Mouse (Mus musculus) E14TG2a.4 (cell line): Measurements from ENCODE around the gene Rapgef6.

Experiments used
- H3K27me3 ChIP-seq: 2 replicates; pipeline ENCODE4 v1.6.1; 2014; ENCODE audit warnings: low read length, control low read depth; ENCODE audit not compliant: insufficient read depth
- H3K36me3 ChIP-seq: 2 replicates; pipeline ENCODE4 v1.6.1; 2014; ENCODE audit warnings: low read length, control low read depth; ENCODE audit not compliant: insufficient read depth
- H3K4me1 ChIP-seq: replicated peaks from 2 replicates; pipeline ENCODE4 v1.6.1; 2014; ENCODE audit warnings: low read depth, low read length, control low read depth
- H3K4me3 ChIP-seq: replicated peaks from 2 replicates; pipeline ENCODE4 v1.5.1; 2014; ENCODE audit warnings: mild to moderate bottlenecking, low read length
- H3K9me3 ChIP-seq: 2 replicates; pipeline ENCODE4 v1.6.1; 2014; ENCODE audit warnings: low read length, control low read depth
- CTCF ChIP-seq: conservative IDR thresholded peaks from 2 replicates; pipeline ENCODE4 v1.5.1; 2014; ENCODE audit warnings: low read length
- NANOG ChIP-seq: IDR thresholded peaks from 2 replicates; pipeline ENCODE4 v1.6.1; 2014; ENCODE audit warnings: borderline replicate concordance, low read length, mixed read lengths
- POU5F1 ChIP-seq: IDR thresholded peaks from 2 replicates; pipeline ENCODE4 v1.6.1; 2014; ENCODE audit warnings: low read length, borderline replicate concordance

The Rapgef6 gene

DNA sequence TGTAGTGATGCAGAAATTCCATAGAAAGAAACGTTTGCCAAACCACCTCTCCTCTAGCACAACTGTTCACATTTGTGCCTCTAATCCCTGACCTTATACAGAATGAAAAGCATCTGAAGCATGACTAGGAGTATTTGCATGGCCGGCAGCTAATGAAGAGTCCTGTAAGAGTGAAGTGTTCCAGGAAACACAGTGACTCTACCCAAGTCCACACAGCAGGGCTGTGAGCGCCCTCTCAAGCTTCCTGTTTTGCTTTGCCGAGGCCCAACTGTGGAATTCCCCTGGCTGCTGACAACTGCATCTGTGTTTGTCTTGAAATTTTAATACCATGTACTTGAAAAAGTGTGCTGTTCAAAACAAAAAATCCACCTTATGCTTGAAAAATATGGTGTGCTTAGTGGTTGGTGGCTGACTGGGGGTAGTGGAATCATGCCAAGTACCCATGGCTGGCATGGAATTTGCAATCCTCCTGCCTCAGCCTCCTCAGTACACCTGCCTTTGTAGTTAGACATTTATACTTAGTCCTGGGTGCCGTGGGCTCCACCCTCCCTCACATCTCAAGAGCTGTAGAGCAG, 204.8 kb downstream of the Rapgef6 start:
- peaks cover 31% of the 10 kb centered on the region for H3K4me1 ChIP-seq
- peaks cover 15% of the 10 kb centered on the region for H3K9me3 ChIP-seq
- H3K27me3 ChIP-seq = no peaks in the 10 kb centered on the region
- H3K36me3 ChIP-seq = peaks cover 92% of the 10 kb centered on the region
- no peak overlapping the region for H3K4me3 ChIP-seq
- TF ChIP-seq POU5F1 (no peak), CTCF (no peak), NANOG (no peak)

DNA sequence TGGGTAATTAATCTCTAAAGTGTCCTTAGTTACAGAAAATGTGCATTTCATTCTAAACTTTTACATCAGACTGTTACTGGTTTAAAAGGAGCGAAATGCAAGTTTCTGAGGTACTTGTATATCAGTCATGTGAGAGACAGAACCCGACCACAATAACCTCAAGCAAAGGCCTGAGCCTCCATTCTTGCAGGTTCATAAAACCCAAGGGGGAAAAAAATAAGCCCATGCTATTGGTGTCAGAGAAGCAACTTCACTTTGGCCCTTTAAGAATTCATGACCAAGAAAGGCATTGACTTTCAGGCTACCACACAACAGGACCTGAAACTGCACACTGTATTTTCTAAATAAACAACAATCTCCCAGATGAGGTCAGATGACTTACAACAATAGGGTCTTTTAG, 205.7 kb downstream of the Rapgef6 start:
- no peaks in the 10 kb centered on the region for H3K27me3 ChIP-seq
- H3K4me1 ChIP-seq = peaks cover 35% of the 10 kb centered on the region
- H3K9me3 ChIP-seq = peaks cover 15% of the 10 kb centered on the region
- H3K36me3 ChIP-seq = peaks cover 87% of the 10 kb centered on the region
- no peak overlapping the region for H3K4me3 ChIP-seq
- TF ChIP-seq CTCF (no peak), NANOG (no peak), POU5F1 (no peak)

DNA sequence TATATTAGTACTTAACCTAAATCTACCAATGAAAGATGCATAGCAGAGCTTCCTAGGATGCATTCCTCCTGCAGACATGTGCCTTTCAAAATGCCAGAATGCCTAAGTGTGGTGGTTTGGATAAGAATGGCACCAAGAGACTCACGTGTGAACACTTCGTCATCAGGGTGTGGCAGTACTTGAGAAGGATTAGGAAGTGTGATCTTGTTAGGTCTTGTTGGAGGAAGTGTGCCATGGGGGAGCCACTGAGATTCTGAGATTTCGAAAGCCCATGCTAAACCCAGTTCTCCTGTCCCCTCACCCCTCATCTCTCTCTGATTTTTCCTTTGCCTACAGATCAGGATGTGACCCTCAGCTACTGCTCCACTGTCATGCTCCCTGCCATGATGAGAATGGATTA, 206.7 kb downstream of the Rapgef6 start:
- Histone ChIP-seq H3K36me3 (peaks cover 87% of the 10 kb centered on the region), H3K4me3 (no peak overlapping the region), H3K27me3 (no peaks in the 10 kb centered on the region), H3K9me3 (peaks cover 15% of the 10 kb centered on the region), H3K4me1 (peaks cover 43% of the 10 kb centered on the region)
- TF ChIP-seq CTCF (no peak), POU5F1 (no peak), NANOG (no peak)

DNA sequence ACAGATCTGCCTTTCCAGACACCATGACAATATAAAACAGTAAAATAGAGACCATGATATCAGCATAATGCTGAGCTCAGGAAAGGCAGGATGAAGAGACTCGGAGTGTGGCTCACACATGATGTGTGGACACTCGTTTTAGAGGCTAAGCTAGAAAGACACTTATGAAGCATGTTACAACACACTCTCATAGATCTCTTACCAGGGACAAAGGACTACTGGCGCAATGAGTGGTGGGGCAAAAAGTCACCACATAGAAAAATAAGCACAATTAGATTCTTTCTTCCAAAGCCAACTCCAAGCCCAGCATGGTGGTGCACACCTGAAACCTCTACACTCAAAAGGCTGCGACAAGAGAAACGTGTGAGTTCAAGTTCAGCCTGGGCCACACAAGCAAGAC, 208.3 kb downstream of the Rapgef6 start:
- Histone ChIP-seq H3K27me3 (no peaks in the 10 kb centered on the region), H3K4me1 (peaks cover 41% of the 10 kb centered on the region), H3K9me3 (peaks cover 15% of the 10 kb centered on the region), H3K4me3 (no peak overlapping the region), H3K36me3 (peaks cover 88% of the 10 kb centered on the region)
- no peak for TF ChIP-seq NANOG
- no peak for TF ChIP-seq POU5F1
- TF ChIP-seq CTCF = no peak

DNA sequence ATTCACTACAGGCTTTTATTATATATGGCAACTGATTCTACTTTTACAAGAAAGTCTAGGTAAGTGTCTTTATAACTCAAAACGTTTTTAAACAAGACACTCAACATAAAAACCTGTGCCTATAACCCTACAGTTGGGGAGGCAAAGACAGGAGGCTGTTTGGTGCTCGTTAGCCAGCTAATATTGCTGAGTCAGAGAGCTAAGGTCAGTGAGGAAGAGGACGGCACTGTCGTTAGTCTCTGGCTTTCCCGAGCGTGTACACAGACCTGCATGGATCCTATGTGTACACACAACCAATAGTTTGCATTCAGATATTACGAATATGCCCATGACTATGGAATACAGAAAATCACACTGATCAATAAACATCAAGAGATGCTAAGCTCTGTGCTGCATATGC, 208.7 kb downstream of the Rapgef6 start:
- TF ChIP-seq NANOG (no peak), CTCF (no peak), POU5F1 (no peak)

DNA sequence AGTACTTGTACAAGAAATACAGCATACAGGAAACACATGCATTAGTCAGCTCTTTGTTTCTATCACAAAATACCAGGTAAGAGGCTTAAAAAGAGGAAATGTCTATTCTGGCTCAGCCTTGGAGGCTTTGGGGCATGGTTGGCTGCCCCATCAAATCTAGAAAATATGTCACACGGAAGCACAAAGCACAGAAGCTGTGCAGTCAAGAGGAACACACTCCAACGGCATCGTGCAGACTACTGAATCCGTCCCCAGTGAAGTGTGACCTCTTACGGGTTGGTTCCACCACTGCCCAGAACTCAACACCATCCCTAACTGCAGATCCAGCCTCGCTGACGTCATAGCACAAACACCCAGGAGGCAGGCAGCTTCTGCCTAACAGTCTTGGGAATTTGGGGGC, 210.9 kb downstream of the Rapgef6 start:
- H3K36me3 ChIP-seq = peaks cover 80% of the 10 kb centered on the region
- H3K4me3 ChIP-seq = no peak overlapping the region
- H3K27me3 ChIP-seq = no peaks in the 10 kb centered on the region
- TF ChIP-seq CTCF (no peak), POU5F1 (no peak), NANOG (no peak)
- peaks cover 4% of the 10 kb centered on the region; the same call in 1 of the 2 replicates for H3K9me3 ChIP-seq
- peaks cover 30% of the 10 kb centered on the region for H3K4me1 ChIP-seq

More for the DNA sequence above, 208.7 kb downstream of the Rapgef6 start:
- H3K4me3 ChIP-seq = no peak overlapping the region
- H3K27me3 ChIP-seq = no peaks in the 10 kb centered on the region
- H3K4me1 ChIP-seq = peaks cover 38% of the 10 kb centered on the region
- peaks cover 15% of the 10 kb centered on the region for H3K9me3 ChIP-seq
- H3K36me3 ChIP-seq = peaks cover 88% of the 10 kb centered on the region

DNA sequence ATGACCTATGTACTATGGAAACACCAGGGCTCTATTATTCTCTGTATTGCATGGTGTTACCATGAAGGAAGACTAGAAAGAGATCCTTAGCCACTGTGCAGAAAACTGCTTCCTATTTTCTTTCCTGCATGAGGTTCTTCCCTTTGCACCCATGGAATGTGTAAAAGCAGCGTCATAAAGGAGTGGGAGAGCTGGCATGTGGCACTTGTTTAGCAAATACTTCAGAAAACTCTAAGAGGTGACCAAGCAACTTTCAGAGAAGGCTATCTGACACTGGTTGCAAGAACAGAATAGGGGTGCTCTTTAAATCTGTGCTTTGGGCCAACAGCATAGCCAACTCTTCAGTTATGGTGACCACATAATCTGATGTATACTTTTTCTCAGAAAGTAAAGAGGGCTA, 212.5 kb downstream of the Rapgef6 start:
- TF ChIP-seq NANOG (no peak), CTCF (no peak), POU5F1 (no peak)
- Histone ChIP-seq H3K27me3 (no peaks in the 10 kb centered on the region), H3K9me3 (no peaks in the 10 kb centered on the region), H3K36me3 (peaks cover 80% of the 10 kb centered on the region), H3K4me3 (no peak overlapping the region), H3K4me1 (peaks cover 25% of the 10 kb centered on the region)

DNA sequence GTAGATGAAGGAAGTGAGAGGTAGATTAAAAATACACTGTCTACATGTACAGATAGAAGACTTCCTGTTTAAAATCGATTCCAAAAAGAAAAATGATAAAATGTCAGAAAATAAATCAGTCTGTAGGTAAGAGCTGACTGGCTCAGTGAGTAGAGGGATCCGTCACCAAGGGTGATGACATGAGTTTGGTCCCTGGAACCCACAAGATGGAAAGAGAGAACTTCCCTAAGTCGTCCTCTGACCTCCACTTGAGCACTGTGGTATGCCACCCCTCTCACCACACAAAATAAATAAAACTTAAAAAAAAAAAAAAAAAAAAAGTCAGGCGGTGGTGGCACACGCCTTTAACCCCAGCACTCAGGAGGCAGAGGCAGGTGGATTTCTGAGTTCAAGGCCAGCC, 214.3 kb downstream of the Rapgef6 start:
- H3K4me1 ChIP-seq = peaks cover 24% of the 10 kb centered on the region
- no peak overlapping the region for H3K4me3 ChIP-seq
- H3K27me3 ChIP-seq = no peaks in the 10 kb centered on the region
- peaks cover 80% of the 10 kb centered on the region for H3K36me3 ChIP-seq
- H3K9me3 ChIP-seq = no peaks in the 10 kb centered on the region
- TF ChIP-seq NANOG (no peak), CTCF (no peak), POU5F1 (no peak)

DNA sequence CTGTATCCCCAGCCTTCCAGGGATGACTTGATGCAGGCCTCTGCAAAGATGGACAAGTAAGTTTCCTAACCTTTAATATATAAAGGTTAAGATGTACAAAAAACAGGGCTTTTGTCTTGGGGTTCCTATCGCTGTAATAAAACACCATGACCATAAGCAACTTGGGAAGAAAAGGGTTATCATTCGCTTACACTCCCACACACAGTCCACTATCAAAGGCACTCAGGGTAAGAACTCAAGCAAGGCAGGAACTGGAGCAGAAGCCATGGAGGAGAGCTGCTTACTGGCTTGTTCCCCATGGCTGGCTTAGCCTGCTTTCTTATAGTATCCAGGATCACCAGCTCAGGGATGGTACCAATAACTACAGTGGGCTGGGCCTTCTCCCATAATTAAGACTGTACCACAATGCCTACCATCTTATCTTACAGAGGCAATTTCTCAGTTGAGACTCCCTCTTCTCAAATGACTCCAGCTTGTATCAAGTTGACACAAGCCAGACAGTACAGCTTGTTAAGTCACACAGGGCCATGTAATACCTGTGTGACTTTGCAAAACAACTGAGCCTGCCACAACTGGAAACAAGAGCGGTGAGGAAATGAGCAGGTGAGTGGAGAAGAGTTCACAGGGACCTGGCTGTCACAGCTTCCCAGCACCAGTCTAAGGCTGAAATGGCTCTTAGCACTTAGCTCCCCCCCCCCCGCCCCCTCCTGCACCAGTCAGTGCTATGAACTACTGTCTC, 216.5 kb downstream of the Rapgef6 start:
- H3K27me3 ChIP-seq = no peaks in the 10 kb centered on the region
- no peak overlapping the region for H3K4me3 ChIP-seq
- TF ChIP-seq CTCF (no peak), NANOG (no peak), POU5F1 (no peak)
- peaks cover 66% of the 10 kb centered on the region for H3K36me3 ChIP-seq
- H3K4me1 ChIP-seq = peaks cover 10% of the 10 kb centered on the region; the same call in 1 of the 2 replicates
- no peaks in the 10 kb centered on the region for H3K9me3 ChIP-seq
